Mouse (Mus musculus): ENCODE data around the gene Nppa.

The Nppa gene

GRCm38 (mm10) chr4:148000202-148000772 is at the start of gene Nppa:
Nppa (plus strand) TSS chr4:148000722.
- no peak for DNase-seq

- no peak for DNase-seq
Observed at GRCm38 (mm10) chr4:147953590-147953989, 46.9 kb upstream of the Nppa start.

GRCm38 (mm10) chr4:147957141-147957540 is 43.4 kb upstream of the Nppa start:
- no peak for DNase-seq

GRCm38 (mm10) chr4:147959881-147960831 is 40.4 kb upstream of the Nppa start:
- DNase-seq, result no peak

GRCm38 (mm10) chr4:147962781-147963180 is 37.7 kb upstream of the Nppa start:
- DNase-seq, result no peak

- DNase-seq, result no peak
Observed at GRCm38 (mm10) chr4:147963623-147964022, 36.9 kb upstream of the Nppa start.

GRCm38 (mm10) chr4:147965712-147966111 is 34.8 kb upstream of the Nppa start:
- DNase-seq, result no peak

- no peak for DNase-seq
Observed at GRCm38 (mm10) chr4:147968816-147969215, 31.7 kb upstream of the Nppa start.

GRCm38 (mm10) chr4:147969337-147969736 is 31.2 kb upstream of the Nppa start:
- DNase-seq, result no peak

GRCm38 (mm10) chr4:147976237-147976636 is 24.3 kb upstream of the Nppa start:
- DNase-seq, result no peak

- no peak for DNase-seq
Observed at GRCm38 (mm10) chr4:147977726-147978125, 22.8 kb upstream of the Nppa start.

- no peak for DNase-seq
Observed at GRCm38 (mm10) chr4:147978391-147978790, 22.1 kb upstream of the Nppa start.

- no peak for DNase-seq
Observed at GRCm38 (mm10) chr4:147979441-147979860, 21.1 kb upstream of the Nppa start.

- DNase-seq, result no peak
Observed at GRCm38 (mm10) chr4:147985205-147986132, 15.1 kb upstream of the Nppa start, which contains the start of gene Nppb. Nppb (plus strand) TSS chr4:147985788.

GRCm38 (mm10) chr4:147993571-147994095 is 6.9 kb upstream of the Nppa start:
- DNase-seq, result no peak

GRCm38 (mm10) chr4:147995311-147995710 is 5.2 kb upstream of the Nppa start:
- no peak for DNase-seq

GRCm38 (mm10) chr4:148001013-148001789 is 679 bp downstream of the Nppa start:
- no peak for DNase-seq

- DNase-seq, result no peak
Observed at GRCm38 (mm10) chr4:148001866-148002265, 1.3 kb downstream of the Nppa start.

GRCm38 (mm10) chr4:148004361-148004760 is 3.8 kb downstream of the Nppa start:
- no peak for DNase-seq

- no peak for DNase-seq
Observed at GRCm38 (mm10) chr4:148008412-148008811, 7.9 kb downstream of the Nppa start.

GRCm38 (mm10) chr4:148009641-148010040 is 9.1 kb downstream of the Nppa start:
- DNase-seq, result no peak

GRCm38 (mm10) chr4:148011332-148011731 is 10.8 kb downstream of the Nppa start:
- DNase-seq, result no peak

Measured in cerebellum, adult 11-12 months (tissue).